Mouse (Mus musculus) cerebellum, adult 11 months (tissue): ENCODE measurements at regions not wholly inside any gene's neighbourhood (a gene's known extent, or its start where the extent isn't known, plus 50 kb on each side); places are given as distances from the start of the nearest gene placed in this dataset.
"Not testable (repeated sequence)": the region's sequence is repeated elsewhere in the genome, so short reads cannot be mapped to it uniquely, and the experiment has no call there.

Source experiments
- DNase-seq: peaks from one replicate; pipeline ENCODE4 v3.0.0; 2022

DNA sequence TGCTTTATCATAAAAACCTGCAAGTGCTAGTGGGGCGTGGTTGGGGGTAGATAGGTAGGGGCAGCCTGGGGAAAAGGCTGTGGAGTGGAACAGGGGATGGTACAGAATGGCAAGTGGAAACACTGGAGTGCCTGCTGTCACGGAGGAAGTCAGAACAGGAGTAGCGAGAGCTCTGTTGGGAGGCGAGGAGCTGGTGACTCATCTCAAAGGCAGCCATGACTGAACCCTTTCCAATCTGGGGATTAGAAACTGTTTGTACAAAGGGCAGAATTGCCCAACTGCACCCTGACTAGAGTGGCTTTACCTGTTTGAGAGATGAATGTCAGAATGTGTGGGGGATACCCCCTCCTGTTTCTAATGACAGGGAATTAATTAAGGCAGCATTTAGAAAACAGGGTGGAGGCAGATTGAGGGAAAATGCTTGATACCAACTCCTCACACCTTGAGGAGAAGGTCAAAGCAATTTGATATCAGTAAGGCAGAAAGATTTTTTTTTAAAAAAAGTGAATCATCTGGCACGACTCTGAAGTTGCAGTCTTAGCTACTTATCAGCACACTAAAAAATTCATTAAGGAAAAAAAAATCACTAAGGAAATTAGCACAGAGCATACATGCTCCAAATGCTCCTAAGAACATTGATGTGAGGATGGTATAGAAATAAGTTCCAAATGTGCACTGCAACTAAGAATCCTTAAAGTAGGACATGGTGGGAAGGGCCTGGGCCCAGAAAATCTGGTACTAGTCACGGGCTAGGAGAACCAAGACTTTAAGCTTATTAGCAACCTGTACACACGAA is 54.7 kb upstream of the Usp25 start:
- no peak for DNase-seq

DNA sequence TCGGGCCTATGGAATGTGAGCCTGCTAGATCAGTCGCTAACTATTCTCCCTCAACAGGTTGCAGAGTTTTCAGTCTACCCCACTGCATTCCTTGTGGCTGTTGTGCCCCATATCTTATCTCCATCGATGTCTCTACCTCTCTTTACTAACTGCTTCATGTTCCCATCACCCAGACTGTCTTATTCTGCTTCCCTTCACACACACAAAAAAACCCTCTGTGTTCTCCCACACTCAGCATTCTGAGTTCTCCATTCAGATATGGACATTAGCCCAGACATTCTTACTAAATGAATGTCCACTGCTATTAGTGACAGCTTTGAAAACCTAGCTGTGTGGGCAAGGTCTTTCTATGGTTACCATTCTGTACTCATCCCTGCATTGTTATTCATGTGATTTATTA is 56.0 kb upstream of the Usp25 start:
- DNase-seq, result no peak

DNA sequence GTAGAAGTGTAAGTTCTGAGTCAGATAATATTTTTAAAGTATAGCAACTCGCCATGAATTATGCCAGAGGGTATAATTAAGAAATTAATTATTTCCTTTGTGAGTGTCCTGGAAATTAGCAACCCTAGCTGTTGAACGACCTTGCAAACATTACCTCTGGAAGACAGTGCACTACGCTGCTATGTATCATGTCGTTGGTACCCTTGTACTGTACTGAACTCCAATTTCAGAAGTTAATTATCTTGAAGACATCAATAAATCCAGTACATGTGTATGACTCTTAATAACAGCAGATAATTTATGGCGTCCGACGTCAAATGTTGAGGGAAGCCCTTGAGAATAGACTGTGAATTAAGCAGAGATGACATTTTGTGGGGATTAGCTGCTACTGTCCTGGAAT is 56.4 kb upstream of the Usp25 start:
- DNase-seq, result no peak

DNA sequence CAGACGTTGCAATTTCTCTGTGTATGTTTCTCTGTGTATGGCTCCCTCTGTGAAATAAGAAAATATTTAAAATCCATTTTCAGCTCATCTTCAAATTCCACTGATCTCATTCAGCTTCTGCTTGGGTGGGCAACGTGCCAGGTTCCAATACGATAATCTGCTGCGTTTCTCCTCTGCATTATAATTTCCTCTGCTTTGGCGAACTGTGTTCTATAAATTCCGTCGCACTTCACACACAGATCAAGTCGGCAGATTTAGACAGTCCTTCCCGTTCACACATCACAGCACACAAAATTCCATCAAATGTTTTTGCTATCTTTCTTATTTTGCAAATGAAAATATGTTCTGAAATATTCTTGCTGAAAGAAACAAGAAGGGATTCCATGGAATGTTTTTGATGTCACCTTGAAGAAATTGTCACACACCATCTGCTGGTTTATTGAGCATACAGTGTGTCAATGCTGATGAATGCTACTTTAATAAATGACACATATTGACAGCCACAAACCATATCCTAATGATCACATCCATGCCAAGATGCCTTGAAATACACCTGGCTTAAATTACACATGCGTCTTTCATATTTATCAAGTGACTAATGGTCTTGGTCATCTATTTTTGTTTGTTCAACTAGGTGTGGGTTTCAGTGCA is 62.5 kb upstream of the Usp25 start:
- DNase-seq, result no peak

DNA sequence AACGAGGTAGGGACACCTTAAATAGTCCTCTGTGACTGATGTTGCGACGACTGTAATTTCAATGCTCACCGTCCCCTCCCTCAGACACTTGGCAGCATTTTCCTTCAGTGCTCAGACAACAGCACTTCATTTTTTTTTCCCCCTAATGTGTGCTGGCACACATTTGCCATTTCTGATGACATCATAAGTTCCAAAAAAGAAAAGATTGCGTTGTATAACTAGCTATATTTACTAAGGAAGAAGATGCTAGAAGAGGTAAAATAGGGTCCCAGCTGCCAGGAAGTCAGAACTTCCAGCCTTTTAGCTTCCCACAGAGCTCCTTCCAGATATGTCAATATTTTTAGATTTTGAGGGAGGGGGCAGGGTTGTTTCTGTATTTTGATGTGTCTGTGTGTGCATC is 66.5 kb upstream of the Usp25 start:
- DNase-seq, result no peak

DNA sequence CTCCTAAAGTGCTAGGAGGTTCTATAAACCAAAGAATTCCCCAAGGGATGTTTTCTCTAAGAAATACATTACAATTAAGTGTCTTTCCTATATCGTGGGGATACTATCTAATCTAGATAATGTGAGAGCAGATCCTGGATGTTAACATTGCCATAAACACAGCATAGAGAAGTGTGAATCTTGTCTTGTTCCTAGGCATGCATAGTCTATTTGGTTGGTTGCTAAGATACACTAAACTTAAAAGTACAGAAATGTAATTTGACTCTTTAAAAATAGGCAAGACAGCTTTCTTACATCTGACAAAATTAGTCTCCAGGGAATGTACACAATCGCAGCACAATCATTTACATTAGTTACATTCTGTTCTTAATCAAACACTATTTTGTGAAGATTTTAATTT is 75.4 kb upstream of the Usp25 start:
- DNase-seq, result no peak

DNA sequence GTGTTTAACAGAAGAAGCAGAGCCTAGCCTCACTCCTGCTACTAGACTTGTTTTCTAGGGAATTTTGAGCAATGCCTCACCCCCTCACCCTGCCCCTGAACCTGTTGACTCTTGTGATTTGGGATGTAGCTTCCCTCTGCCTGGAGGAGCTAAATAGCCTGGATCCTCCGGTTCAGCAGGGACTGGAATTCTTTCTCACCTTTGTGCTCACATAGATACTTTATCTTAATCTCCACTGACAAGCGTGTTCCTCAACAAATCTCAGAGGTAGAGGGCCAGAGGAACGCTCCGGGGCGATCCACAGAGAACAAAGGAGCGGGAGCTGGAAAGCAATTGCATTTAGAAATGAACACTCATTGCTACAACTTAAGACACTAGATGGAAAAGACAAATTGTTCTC is 85.6 kb upstream of the Usp25 start:
- DNase-seq, result no peak

DNA sequence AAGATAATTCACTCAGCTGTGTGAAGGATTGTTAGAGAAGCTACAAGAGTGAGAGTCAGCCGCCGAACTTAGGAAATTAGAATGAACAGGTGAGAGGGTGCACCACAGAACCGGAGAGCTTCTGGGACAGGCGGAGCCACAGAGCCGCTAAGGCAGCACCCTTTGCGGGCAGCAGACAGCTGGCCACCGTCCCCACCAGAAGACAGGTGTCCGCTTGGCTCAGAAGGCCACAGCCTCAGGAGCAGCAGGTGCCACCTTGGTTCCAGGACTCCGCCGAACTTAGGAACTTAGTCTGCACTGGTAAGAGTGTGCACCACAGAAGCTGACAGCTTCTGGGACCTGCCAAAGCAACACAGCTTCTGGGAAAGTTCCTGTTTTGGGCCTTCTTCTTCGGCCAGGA is 93.4 kb upstream of the Usp25 start:
- not testable (repeated sequence) for DNase-seq

DNA sequence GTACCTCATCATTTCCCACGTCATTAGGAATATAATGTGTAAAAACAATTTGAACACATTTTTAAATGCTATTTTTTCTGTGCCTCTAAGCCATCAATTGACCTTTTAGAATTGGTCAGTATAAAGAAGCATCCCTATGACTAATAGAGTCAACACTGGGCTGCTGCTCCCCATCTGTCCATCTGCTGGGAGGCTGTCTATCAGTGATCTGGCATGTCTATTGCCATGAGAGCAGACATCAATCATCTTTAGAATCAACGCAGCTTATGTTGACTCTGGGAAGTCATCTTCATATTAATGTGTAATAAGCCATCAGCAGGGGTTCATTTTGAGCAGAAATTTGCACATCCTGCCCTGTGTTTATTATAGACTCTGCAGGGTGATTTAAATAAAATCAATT is 94.9 kb upstream of the Usp25 start:
- no peak for DNase-seq

DNA sequence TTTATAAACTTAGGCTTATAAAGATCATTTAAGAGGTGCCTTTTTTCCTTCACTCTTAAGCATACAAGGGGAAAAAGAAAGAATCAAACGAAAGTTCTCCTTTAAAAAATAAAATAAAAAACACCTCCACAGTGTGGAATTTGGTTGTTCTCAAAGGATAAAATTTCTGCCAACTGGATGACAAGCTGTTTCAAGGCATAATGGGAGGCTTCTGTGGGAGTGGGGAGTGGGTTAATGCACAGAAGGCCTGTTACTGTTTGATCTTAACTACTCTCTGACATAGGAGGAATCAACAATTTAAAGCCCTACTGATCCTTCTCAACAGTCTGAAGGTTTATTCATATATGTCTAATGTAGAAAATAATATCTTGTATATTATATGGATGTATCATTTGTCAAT is 99.2 kb upstream of the Usp25 start:
- no peak for DNase-seq

DNA sequence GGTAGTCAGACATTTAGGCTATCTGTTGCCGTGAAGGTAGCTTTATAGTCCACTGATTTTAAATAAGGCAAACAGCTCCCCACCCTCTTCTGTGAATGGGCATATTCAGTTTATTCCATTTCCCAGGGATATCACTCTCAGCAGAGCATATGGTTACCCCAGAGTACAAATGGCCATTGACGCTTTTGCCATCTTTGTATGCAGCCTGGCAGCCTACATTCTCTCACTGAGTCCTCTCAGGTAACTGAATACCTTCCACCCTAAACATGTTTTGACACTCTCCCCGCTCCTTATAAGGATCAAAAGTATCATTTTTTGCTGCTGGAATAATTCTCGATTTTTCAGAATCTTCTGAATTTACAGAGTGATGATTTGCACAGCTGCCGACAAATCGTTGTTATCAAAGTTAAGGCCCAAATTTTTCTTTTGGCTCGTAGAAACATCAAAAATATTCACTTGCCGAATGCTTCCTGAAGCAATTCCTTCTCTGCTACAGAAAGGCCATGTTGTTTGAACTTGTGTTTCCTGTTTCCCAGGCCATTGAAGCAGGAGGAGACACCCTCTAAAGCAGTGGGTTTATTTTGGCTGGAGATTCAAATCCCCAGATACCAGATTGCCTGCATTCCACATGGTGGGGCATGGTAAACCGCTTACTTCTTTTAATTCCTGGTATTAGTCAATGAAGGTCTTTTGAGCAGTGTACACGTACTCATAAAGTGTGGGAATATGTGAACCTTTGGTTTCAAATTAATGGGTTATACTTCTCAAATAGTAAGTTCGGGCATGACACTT is 108.1 kb upstream of the Usp25 start:
- no peak for DNase-seq

DNA sequence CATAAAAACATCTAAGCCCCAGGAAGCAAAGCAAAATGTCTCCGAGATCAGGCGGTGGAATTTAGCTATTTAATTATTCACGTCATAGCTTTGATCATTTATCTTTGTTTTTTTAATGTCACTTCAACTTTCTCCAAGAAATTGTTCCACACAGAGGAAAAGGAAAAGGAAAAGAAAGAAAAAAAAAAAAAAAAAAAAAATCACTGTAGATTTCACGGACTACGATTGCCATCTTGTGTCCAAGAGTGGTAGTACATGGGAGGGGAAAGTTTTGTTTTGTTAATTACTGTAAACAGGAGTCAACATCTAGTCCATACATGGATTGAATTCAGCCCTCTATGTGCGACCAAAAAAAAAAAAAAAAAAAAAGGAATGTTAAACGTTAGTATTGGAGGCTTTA is 114.4 kb upstream of the Usp25 start:
- no peak for DNase-seq

DNA sequence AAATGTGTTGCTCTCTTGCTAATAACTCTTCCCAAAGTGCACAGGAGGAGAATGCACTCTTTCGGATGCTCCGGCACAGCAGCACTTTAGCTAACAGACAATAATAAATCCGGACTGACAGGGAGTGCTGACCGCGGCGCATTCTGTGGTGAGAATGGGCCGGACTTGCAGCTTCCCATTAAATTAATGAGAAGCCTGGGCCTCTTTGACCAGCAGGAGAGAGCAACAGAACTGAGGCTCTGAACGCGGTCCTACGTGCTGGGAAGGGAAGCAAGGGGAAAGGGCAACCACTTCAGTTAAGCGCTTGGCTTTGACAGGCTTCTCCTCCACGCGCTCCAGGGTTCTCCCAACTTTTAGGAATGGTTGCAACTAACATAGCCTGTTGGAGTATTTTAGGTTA is 117.2 kb upstream of the Usp25 start:
- no peak for DNase-seq

DNA sequence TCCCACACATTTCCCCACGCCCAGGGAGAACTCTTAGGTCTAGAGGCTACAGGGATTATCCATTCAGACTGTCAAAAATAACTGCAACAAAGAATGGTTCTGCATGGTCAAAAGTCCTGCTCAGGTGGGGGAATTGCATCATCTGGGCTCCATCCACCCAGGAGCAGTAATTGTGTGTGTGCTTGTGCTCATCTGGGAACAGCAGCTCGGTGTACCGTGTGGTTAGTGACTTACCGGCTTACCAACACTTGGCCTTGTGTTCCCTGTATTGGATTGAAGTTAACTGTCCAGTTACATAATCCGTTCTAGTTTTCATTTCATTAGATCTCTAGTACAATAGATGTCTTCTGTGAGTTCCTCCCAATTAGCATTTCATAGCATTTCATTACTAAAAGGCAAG is 117.7 kb upstream of the Usp25 start:
- DNase-seq, result no peak

DNA sequence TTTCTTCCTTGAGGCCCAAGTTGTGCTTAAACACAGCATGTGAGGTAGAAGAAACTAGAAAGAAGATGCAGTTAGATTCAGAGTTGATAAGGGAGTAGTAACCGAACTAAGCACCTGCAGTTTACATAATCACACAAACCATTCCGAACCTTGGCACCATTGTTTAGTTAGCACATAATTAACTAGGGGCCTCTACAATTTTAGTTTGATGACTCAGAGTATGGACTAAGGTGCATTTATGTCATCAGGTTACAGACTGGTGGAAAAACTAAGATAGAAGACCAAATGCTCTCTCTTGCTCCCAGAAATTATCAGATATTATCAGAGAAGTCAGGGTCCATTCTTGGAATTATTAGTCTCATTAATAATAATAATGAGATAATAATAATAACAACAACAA is 134.9 kb upstream of the Usp25 start:
- no peak for DNase-seq

DNA sequence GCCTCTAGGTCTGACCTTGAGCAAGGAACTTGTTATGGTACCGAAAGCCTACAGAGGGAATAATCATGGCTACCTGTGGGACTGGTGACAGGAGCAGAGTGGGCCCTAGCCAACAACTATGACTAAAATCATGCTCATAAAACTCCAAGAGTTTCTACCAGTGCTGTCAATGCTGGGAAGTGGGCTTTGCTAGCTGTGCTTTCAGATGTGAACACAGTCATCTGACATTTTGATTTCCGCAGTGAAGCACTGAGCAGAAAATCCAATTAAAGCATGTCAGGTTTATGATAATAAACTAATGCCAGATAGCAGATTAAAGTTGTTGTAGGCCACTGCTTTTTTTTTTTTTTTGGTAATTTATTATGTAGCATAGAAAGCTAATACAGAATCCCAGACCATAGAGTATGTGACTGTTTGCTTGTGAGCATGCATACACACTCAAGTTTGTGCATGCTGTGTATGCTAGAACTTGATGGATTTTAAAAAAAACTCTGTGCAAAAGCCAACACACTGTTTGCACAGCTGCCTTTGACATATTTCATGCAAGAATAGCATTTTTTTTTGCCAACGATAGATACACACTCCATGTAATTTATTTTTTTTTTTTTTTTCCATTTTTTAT is 138.0 kb upstream of the Usp25 start:
- no peak for DNase-seq

DNA sequence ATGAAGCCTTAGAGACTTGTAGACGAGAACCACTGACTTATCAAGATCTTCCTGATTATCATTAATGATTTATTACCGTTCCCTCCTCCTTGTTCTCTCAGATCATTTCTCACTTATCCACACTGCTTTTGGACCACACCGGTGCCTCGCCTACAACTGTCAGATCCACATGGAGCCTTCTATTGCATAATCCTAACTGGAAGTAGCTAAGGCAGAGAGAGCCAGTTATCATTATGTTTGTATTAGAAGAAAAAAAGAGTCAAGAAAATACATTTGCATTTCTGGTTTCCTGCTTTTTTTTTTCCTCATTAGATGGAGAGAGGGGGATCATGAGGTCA is 147.1 kb upstream of the Usp25 start:
- no peak for DNase-seq

DNA sequence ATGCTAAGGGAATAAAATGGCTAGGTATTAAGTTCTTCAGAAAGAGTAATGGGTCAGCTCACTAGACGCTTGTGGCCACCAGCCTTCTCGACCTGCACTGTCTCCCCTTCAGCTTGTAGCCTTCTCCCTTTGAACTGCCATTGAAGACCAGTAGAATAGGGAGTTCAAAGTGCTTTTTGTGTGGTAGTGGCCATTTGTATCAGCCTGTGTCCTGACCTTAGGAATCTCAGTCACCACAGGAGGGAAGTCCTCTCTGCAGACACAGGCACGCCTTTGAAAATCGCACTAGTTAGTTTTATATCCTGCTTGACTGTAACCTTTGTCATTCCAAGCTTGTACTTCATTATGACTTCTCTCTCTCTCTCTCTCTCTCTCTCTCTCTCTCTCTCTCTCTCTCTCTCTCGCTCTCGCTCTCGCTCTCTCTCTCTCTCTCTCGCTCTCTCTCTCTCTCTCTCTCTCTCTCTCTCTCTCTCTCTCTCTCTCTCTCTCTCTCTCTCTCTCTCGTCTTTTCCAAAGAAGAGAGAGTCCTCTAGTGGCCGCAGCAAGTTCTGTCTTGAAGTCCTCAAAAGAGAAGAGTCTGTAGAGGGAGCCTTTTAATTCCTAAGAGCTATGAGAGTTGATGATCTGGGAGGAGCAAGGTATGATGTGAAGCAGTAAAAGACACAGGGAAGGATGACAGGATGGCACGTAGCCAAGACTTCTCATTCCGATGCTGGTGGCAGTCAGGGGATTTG is 147.6 kb upstream of the Usp25 start:
- DNase-seq, result peak; percentile 16

DNA sequence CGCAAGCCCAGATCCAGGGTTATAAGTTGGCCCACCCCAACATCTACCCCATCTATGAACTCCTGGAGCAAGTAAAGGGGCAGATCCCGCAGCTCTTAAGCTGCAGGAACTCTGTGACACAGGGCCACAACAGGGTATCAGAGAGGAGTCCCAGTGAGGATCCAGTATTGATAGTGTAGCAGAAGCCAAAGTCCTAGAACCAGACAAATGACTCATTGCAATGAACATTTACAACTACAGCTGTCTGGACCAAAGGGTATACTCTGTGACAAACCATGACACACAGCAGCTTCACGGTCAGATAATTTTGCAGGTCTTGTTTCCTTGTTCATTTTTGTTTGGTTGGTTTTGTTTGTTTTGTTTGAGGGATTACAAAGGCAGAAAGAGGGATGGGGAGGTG is 149.1 kb upstream of the Usp25 start:
- DNase-seq, result no peak

DNA sequence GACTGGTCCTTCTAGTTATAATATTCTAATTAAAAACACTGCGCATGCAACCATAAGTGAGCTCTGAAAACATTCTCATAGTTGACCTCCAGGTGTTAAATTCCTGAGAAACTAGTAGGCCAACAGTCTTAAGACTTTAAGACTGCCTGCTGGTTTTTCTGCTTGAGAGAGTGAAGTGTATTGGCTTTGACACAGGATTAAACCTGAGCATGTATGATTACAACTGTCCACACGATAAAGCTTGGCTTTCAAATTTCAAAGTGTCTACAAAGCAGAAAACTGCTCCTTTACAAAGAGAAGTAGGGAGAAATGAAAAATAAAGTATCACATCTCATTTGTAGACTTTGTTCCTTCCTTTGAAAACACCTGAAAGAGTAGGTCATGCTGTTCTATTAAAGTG is 157.7 kb upstream of the Usp25 start:
- no peak for DNase-seq

DNA sequence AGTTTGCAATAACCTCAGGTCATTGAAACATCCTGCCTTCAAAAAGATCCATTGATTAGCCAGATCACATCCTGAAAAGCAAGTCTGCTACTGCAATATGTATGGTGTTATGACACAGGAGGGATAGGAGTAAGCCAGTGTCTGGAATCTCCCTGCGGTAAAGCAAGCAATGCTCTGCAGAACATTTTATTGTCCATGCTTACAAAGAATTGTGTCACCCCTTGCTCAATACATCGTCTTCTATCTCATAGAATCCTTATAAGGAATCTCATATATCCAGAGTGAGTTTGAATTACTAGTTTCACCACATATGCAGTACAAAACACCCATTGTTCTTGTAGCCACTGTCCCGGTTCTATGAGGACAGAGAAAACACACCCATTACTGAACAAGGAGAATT is 162.1 kb upstream of the Usp25 start:
- no peak for DNase-seq

DNA sequence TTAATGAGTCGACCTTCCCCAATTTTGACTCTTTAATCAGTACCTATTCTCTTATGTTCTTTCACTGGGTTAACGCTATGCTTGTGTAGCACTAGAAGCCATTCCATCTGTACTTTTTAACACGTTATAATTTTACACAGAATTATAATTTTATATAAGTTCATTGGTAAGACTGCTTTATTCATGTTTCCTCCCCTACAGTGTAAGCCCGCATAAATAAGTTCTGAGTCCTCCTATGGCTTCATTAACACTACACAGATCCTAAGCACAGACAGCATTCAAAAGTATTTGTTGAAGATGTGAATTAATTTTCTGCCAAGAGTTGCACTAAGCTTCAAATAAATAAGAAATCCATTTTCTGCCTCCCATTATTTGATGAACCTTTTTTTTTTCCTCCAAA is 176.1 kb upstream of the Usp25 start:
- DNase-seq, result no peak

DNA sequence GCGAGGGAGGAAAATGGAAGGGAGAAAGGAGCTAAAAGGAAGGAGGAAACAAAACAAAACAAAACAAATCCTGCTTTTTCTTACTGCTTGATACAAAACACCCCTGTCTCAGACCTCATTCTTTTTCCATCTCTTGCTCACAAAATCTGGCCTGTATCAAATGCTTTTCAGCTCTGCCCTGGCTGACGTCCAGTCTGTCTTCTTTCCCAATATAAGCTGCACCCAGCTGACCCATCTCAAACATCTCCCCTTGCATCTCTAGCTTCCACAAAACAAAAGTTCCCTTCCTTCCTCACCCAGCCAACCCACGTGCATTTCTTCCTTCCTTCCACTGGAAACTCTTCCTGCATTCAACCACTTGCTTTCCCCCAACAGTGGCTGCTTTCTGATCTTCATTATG is 183.1 kb upstream of the Usp25 start:
- DNase-seq, result no peak
